Mouse (Mus musculus): ENCODE data around the gene Gm43064. TPM values are rescaled to one million over a fixed set of nuclear protein-coding genes. Genes with fewer than 3 reads are reported as not detected.
"Not testable (repeated sequence)": the region's sequence is repeated elsewhere in the genome, so short reads cannot be mapped to it uniquely, and the experiment has no call there.

Gene Gm43064
- polyA plus RNA-seq, 1 experiment from 2014 or later = not detected

GRCm38 (mm10) chr3:103782844-103783609, 26.3 kb upstream of the Gm43064 start:
- no peak overlapping the region for H3K4me2 ChIP-seq (replicated peaks)
- 89% methylated on average over 4 of the region's 4 CpGs for WGBS
- no peak for ATAC-seq

GRCm38 (mm10) chr3:103787225-103787624, 22.1 kb upstream of the Gm43064 start:
- Histone ChIP-seq H3K36me3 (no peaks in the 10 kb centered on the region), H3K9ac (replicated peaks) (no peak overlapping the region), H3K27ac (no peak overlapping the region), H3K4me3 (replicated peaks) (no peak overlapping the region), H3K4me2 (replicated peaks) (no peak overlapping the region), H3K27me3 (no peaks in the 10 kb centered on the region), H3K4me1 (replicated peaks) (peaks cover 31% of the 10 kb centered on the region), H3K9me3 (no peaks in the 10 kb centered on the region)
- no peak for ATAC-seq
- WGBS = 69% methylated on average over 7 of the region's 7 CpGs

More at GRCm38 (mm10) chr3:103782844-103783609, 26.3 kb upstream of the Gm43064 start:
- Histone ChIP-seq H3K4me3 (replicated peaks) (no peak overlapping the region), H3K9ac (replicated peaks) (no peak overlapping the region), H3K27ac (no peak overlapping the region), H3K36me3 (peaks cover under 1% of the 10 kb centered on the region; the same call in 1 of the 2 replicates), H3K27me3 (no peaks in the 10 kb centered on the region), H3K9me3 (no peaks in the 10 kb centered on the region), H3K4me1 (replicated peaks) (peaks cover 9% of the 10 kb centered on the region; the same call in 1 of the 2 replicates)

GRCm38 (mm10) chr3:103789096-103789495, 20.3 kb upstream of the Gm43064 start:
- no peak for ATAC-seq
- H3K36me3 ChIP-seq = no peaks in the 10 kb centered on the region
- 90% methylated on average over 7 of the region's 7 CpGs for WGBS
- H3K27me3 ChIP-seq = 0 out of 2 replicates have a peak, but pooled peaks cover 4% of the 10 kb centered on the region
- no peak overlapping the region for H3K9ac ChIP-seq (replicated peaks)
- peak overlapping the region; percentile 89; the same call in 1 of the 2 replicates for H3K4me2 ChIP-seq (replicated peaks)
- peaks cover 31% of the 10 kb centered on the region for H3K4me1 ChIP-seq (replicated peaks)
- peak overlapping the region; percentile 95 for H3K4me3 ChIP-seq (replicated peaks)
- no peaks in the 10 kb centered on the region for H3K9me3 ChIP-seq
- no peak overlapping the region for H3K27ac ChIP-seq

GRCm38 (mm10) chr3:103789891-103790345, 19.5 kb upstream of the Gm43064 start:
- Histone ChIP-seq H3K4me3 (replicated peaks) (peak overlapping the region; percentile 95), H3K27me3 (0 out of 2 replicates have a peak, but pooled peaks cover 4% of the 10 kb centered on the region), H3K36me3 (no peaks in the 10 kb centered on the region), H3K27ac (peak overlapping the region; percentile 90), H3K9me3 (no peaks in the 10 kb centered on the region), H3K4me1 (replicated peaks) (peaks cover 31% of the 10 kb centered on the region), H3K9ac (replicated peaks) (peak overlapping the region; percentile 94), H3K4me2 (replicated peaks) (peak overlapping the region; percentile 89)
- 3% methylated on average over 14 of the region's 14 CpGs for WGBS
- no peak for ATAC-seq

GRCm38 (mm10) chr3:103790346-103791145, 18.8 kb upstream of the Gm43064 start:
- H3K27ac ChIP-seq = peak overlapping the region; percentile 90
- peaks cover 31% of the 10 kb centered on the region for H3K4me1 ChIP-seq (replicated peaks)
- peak overlapping the region; percentile 95 for H3K4me3 ChIP-seq (replicated peaks)
- peak overlapping the region; percentile 94 for H3K9ac ChIP-seq (replicated peaks)
- H3K4me2 ChIP-seq (replicated peaks) = peak overlapping the region; percentile 89
- H3K27me3 ChIP-seq = 0 out of 2 replicates have a peak, but pooled peaks cover 4% of the 10 kb centered on the region
- WGBS = under 1% methylated on average over 60 of the region's 61 CpGs
- no peaks in the 10 kb centered on the region for H3K9me3 ChIP-seq
- no peaks in the 10 kb centered on the region for H3K36me3 ChIP-seq
- peak; percentile 89 for ATAC-seq

- Histone ChIP-seq H3K4me2 (replicated peaks) (peak within 1 kb of the TSS; percentile 89), H3K4me1 (replicated peaks) (peaks cover 31% of the 10 kb centered on the region), H3K27ac (peak within 1 kb of the TSS; percentile 90), H3K9me3 (no peaks in the 10 kb centered on the region), H3K27me3 (0 out of 2 replicates have a peak, but pooled peaks cover 4% of the 10 kb centered on the region), H3K4me3 (replicated peaks) (peak within 1 kb of the TSS; percentile 95), H3K9ac (replicated peaks) (peak within 1 kb of the TSS; percentile 94), H3K36me3 (no peaks in the 10 kb centered on the region)
- WGBS = 11% methylated on average over 47 of the region's 49 CpGs
- ATAC-seq = peak; percentile 98
These were observed 17.9 kb upstream of the Gm43064 start, which contains the start of gene Hipk1 for GRCm38 (mm10) chr3:103791230-103792110. Gene Hipk1, minus strand, starts transcription at chr3:103791563.

- not testable (repeated sequence) for H3K27me3 ChIP-seq, H3K9me3 ChIP-seq, H3K36me3 ChIP-seq, H3K27ac ChIP-seq, ATAC-seq
- 82% methylated on average over 5 of the region's 5 CpGs for WGBS
- H3K9ac ChIP-seq (replicated peaks) = peak overlapping the region; percentile 94; the same call in 1 of the 2 replicates
- peak overlapping the region; percentile 89 for H3K4me2 ChIP-seq (replicated peaks)
- H3K4me3 ChIP-seq (replicated peaks) = peak overlapping the region; percentile 95
- H3K4me1 ChIP-seq (replicated peaks) = peaks cover 30% of the 10 kb centered on the region
These were observed 17.3 kb upstream of the Gm43064 start for GRCm38 (mm10) chr3:103792111-103792406.

- Histone ChIP-seq H3K36me3 (no peaks in the 10 kb centered on the region), H3K4me3 (replicated peaks) (no peak overlapping the region), H3K4me1 (replicated peaks) (peaks cover 27% of the 10 kb centered on the region), H3K27me3 (0 out of 2 replicates have a peak, but pooled peaks cover 4% of the 10 kb centered on the region), H3K9me3 (no peaks in the 10 kb centered on the region), H3K4me2 (replicated peaks) (no peak overlapping the region), H3K9ac (replicated peaks) (no peak overlapping the region), H3K27ac (no peak overlapping the region)
- WGBS = 89% methylated on average over 1 of the region's 1 CpGs
- no peak for ATAC-seq
These were observed 16.8 kb upstream of the Gm43064 start for GRCm38 (mm10) chr3:103792566-103792965.

- Histone ChIP-seq H3K4me3 (replicated peaks) (no peak overlapping the region), H3K36me3 (0 out of 2 replicates have a peak, but pooled peaks cover under 1% of the 10 kb centered on the region), H3K4me2 (replicated peaks) (no peak overlapping the region), H3K4me1 (replicated peaks) (peaks cover 5% of the 10 kb centered on the region), H3K27ac (no peak overlapping the region), H3K9me3 (no peaks in the 10 kb centered on the region), H3K27me3 (0 out of 2 replicates have a peak, but pooled peaks cover 4% of the 10 kb centered on the region), H3K9ac (replicated peaks) (no peak overlapping the region)
- 67% methylated on average over 2 of the region's 2 CpGs for WGBS
- no peak for ATAC-seq
These were observed 13.0 kb upstream of the Gm43064 start for GRCm38 (mm10) chr3:103796389-103796788.

GRCm38 (mm10) chr3:103799507-103799906, 9.9 kb upstream of the Gm43064 start:
- H3K4me1 ChIP-seq (replicated peaks) = no peaks in the 10 kb centered on the region
- no peaks in the 10 kb centered on the region for H3K9me3 ChIP-seq
- peaks cover 28% of the 10 kb centered on the region for H3K36me3 ChIP-seq
- H3K4me2 ChIP-seq (replicated peaks) = no peak overlapping the region
- H3K27me3 ChIP-seq = no peaks in the 10 kb centered on the region
- no peak overlapping the region for H3K4me3 ChIP-seq (replicated peaks)
- H3K27ac ChIP-seq = no peak overlapping the region
- WGBS = 94% methylated on average over 2 of the region's 2 CpGs
- no peak for ATAC-seq
- H3K9ac ChIP-seq (replicated peaks) = no peak overlapping the region
